Mouse (Mus musculus): Measurements from ENCODE around the gene Rnf167. TPM values are rescaled to one million over a fixed set of nuclear protein-coding genes. Genes with fewer than 3 reads are reported as not detected.

The Rnf167 gene
- 74.2 and 81.0 TPM in 2 replicates for polyA plus RNA-seq (2015; fragmentation: Nextera tagmentation; extraction: Ambion mirVana)

DNA sequence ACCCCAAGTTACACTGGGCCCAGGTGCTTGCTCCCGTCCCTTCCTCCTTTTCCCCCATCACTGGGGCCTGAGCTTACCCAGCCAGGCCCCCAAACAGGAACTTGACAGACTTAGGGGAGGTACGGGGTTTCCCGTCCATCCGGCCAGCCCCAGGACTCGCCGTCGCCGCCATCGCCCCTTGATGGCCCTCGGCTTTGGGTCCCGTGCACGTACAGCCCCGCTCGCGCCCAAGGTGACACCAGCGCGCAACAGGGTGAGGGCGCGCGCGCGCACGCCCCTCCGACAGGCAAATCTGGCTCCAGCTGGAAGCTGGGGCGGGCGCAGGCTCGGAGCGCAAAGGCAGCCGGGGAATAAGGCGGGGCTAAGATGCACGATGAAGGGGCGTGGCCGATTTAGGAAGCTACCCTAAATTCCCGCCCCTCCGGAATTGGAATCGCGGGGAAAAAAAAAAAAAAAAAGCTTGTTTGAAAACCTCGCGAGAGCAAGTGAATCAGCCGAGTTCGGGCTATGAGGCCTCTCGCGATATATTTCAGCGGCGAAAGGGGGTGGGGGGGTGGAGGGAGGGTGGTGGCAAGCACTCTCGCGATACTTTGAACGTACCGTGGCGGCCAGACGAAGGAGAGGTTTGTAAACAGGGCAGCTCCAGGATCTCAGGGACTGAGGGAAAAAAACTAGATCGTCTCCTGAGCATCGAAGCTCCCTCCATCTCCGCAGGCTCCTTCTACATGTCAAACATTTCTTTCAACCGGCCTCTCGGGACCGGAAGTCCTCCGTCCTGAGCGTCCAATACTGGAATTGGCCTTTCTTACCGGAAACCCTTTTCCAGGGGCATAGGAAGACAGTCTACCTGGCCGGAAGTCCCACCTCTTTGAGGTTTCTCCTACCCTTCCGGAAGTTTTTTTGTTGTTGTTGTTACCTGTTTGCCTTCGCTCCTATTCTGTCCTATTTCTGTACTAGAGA lies at the start of gene Rnf167, which contains the start of gene Slc25a11:
Gene Rnf167, plus strand, starts transcription at position 545 of the 960 bp plus-strand sequence.
Gene Slc25a11, minus strand, starts transcription at position 789 of the 960 bp plus-strand sequence.
- WGBS (ENCODE audit: insufficient replicate concordance) = under 1% methylated on average over 63 of the region's 63 CpGs
- H3K27me3 ChIP-seq = no peaks in the 10 kb centered on the region
- H3K4me3 ChIP-seq (replicated peaks) = peak within 1 kb of the TSS; percentile 85
- H3K4me1 ChIP-seq (replicated peaks) = peaks cover 67% of the 10 kb centered on the region
- ATAC-seq (ENCODE audit: low read depth) (peak; percentile 82), DNase-seq (peak; percentile 96)
- H3K4me2 ChIP-seq = peak within 1 kb of the TSS; percentile 98
- H3K36me3 ChIP-seq = peaks cover 53% of the 10 kb centered on the region
- H3K9me3 ChIP-seq (replicated peaks) = no peaks in the 10 kb centered on the region
- peak within 1 kb of the TSS; percentile 99 for H3K27ac ChIP-seq
- peak within 1 kb of the TSS; percentile 99 for H3K9ac ChIP-seq

DNA sequence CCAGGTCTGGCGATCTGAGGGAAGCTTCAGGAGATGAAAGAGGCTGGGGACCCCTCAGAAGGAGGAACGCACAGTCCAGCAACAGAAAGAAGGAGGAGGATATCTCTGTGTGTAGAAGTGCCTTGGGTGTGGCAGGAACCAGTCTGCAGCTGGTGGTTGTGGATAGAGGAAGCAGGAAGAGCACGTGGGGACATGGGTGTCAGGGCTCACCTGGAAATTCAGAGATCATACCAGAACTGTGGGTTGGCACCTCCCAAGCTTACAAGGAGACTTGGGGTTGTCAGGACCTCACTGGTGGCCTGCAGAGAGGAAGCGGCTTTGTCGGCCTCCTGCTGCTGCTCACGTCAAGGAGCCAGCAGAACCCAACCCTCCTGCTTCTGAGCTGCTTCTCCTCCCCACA lies 49.7 kb upstream of the Rnf167 start:
- Histone ChIP-seq H3K4me2 (no peak overlapping the region), H3K36me3 (peaks cover 38% of the 10 kb centered on the region), H3K9ac (no peak overlapping the region), H3K4me3 (replicated peaks) (no peak overlapping the region), H3K27me3 (no peaks in the 10 kb centered on the region), H3K9me3 (replicated peaks) (no peaks in the 10 kb centered on the region), H3K27ac (no peak overlapping the region), H3K4me1 (replicated peaks) (peaks cover 41% of the 10 kb centered on the region)
- 27% methylated on average over 6 of the region's 6 CpGs for WGBS (ENCODE audit: insufficient replicate concordance)
- DNase-seq (no peak), ATAC-seq (ENCODE audit: low read depth) (peak; percentile 57)

- no peaks in the 10 kb centered on the region for H3K27me3 ChIP-seq
- WGBS (ENCODE audit: insufficient replicate concordance) = 81% methylated on average over 9 of the region's 9 CpGs
- no peaks in the 10 kb centered on the region for H3K9me3 ChIP-seq (replicated peaks)
These were observed 48.5 kb upstream of the Rnf167 start for GRCm38 (mm10) chr11:70598451-70598953.

DNA sequence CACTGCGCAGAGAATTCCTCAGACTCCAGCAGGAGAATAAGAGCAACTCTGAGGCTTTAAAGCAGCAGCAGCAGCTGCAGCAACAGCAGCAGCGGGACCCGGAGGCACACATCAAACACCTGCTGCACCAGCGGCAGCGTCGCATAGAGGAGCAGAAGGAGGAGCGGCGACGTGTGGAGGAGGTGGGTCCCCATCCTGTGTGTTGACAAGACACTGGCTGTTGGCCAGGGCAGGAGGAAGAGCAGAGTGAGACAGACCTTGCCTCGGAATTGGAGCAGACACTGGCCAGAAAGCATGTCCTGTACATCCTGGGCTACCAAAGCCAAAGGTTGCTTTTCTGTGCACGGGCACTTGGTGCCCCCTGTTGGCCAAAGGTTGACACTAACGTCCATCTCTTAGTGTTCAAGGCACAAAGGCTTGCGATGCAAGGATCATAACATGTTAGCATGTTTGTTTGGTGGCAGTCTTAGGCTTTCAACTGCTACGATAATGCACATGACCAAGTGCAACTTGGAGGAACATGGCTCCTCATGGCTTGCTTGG lies 41.9 kb upstream of the Rnf167 start:
- no peak overlapping the region for H3K4me2 ChIP-seq
- H3K9me3 ChIP-seq (replicated peaks) = no peaks in the 10 kb centered on the region
- H3K27me3 ChIP-seq = no peaks in the 10 kb centered on the region
- DNase-seq (peak; percentile 44), ATAC-seq (ENCODE audit: low read depth) (no peak)
- no peak overlapping the region for H3K27ac ChIP-seq
- no peak overlapping the region for H3K4me3 ChIP-seq (replicated peaks)
- H3K36me3 ChIP-seq = peaks cover 85% of the 10 kb centered on the region
- 66% methylated on average over 14 of the region's 14 CpGs for WGBS (ENCODE audit: insufficient replicate concordance)
- H3K9ac ChIP-seq = no peak overlapping the region
- H3K4me1 ChIP-seq (replicated peaks) = peaks cover 8% of the 10 kb centered on the region; the same call in 1 of the 2 replicates

More at GRCm38 (mm10) chr11:70598451-70598953, 48.5 kb upstream of the Rnf167 start:
- peaks cover 47% of the 10 kb centered on the region for H3K36me3 ChIP-seq
- H3K27ac ChIP-seq = no peak overlapping the region
- no peak for ATAC-seq (ENCODE audit: low read depth)
- DNase-seq = no peak
- peaks cover 39% of the 10 kb centered on the region for H3K4me1 ChIP-seq (replicated peaks)
- no peak overlapping the region for H3K4me3 ChIP-seq (replicated peaks)
- H3K4me2 ChIP-seq = no peak overlapping the region
- H3K9ac ChIP-seq = no peak overlapping the region

DNA sequence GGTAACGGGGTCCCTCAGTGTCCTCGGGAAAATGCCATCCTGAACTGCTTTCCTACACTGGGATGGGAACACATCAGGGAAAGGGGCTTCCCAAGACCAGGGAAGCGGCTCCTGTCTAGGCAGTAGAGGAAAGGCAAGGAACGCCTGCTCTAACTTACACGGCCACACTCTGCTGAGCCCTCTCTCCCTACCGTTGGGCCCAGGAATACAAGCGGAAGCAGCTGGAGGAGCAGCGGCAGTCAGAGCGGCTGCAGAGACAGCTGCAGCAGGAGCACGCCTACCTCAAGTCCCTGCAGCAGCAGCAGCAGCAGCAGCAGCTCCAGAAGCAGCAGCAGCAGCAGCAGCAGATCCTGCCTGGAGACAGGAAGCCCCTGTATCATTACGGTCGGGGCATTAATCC lies 40.3 kb upstream of the Rnf167 start:
- no peaks in the 10 kb centered on the region for H3K27me3 ChIP-seq
- no peak overlapping the region for H3K9ac ChIP-seq
- no peak overlapping the region for H3K4me3 ChIP-seq (replicated peaks)
- H3K9me3 ChIP-seq (replicated peaks) = no peaks in the 10 kb centered on the region
- peaks cover 84% of the 10 kb centered on the region for H3K36me3 ChIP-seq
- no peak overlapping the region for H3K4me2 ChIP-seq
- no peak for ATAC-seq (ENCODE audit: low read depth)
- H3K27ac ChIP-seq = no peak overlapping the region
- DNase-seq = no peak
- H3K4me1 ChIP-seq (replicated peaks) = peaks cover 8% of the 10 kb centered on the region; the same call in 1 of the 2 replicates
- 84% methylated on average over 12 of the region's 12 CpGs for WGBS (ENCODE audit: insufficient replicate concordance)

GRCm38 (mm10) chr11:70607611-70608010 lies 39.4 kb upstream of the Rnf167 start:
- DNase-seq = no peak
- Histone ChIP-seq H3K27ac (no peak overlapping the region), H3K4me2 (no peak overlapping the region), H3K36me3 (peaks cover 85% of the 10 kb centered on the region), H3K4me1 (replicated peaks) (peaks cover 9% of the 10 kb centered on the region; the same call in 1 of the 2 replicates), H3K9ac (no peak overlapping the region), H3K27me3 (no peaks in the 10 kb centered on the region), H3K9me3 (replicated peaks) (no peaks in the 10 kb centered on the region), H3K4me3 (replicated peaks) (no peak overlapping the region)
- 71% methylated on average over 9 of the region's 9 CpGs for WGBS (ENCODE audit: insufficient replicate concordance)
- ATAC-seq (ENCODE audit: low read depth) = no peak

DNA sequence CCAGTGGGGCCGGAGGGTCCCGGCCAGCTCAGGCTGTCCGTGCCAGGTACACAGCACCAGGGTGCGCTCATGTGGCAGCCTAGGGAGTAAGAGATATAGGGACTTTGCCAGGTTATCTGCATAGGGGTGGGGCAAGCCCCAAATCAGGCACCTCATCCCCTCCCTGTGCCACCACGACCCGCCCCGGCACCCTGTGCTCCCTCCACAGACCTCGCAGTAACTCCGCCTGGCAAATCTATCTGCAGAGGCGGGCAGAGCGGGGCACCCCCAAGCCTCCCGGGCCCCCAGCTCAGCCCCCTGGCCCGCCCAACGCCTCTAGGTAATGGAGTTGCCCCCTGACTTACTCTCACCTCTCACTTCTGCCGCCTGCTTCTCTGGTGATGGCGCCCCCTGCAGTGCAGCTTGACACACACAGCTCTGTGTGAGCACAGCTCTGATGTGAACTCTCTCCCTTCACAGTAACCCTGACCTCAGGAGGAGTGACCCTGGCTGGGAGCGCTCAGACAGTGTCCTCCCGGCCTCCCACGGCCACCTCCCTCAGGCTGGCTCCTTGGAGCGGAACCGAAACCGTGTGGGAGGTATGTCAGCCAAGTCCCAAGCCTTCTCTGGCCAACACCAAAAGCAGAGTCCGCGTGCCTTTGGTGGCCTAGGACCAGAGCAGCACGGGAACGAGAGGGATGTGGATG lies 38.5 kb upstream of the Rnf167 start:
- H3K4me2 ChIP-seq = no peak overlapping the region
- peaks cover 85% of the 10 kb centered on the region for H3K36me3 ChIP-seq
- no peak overlapping the region for H3K27ac ChIP-seq
- H3K9me3 ChIP-seq (replicated peaks) = no peaks in the 10 kb centered on the region
- H3K9ac ChIP-seq = no peak overlapping the region
- peaks cover 16% of the 10 kb centered on the region for H3K4me1 ChIP-seq (replicated peaks)
- H3K27me3 ChIP-seq = no peaks in the 10 kb centered on the region
- no peak overlapping the region for H3K4me3 ChIP-seq (replicated peaks)
- 0 out of 2 replicates have a peak, but pooled peaks have one; percentile 27 for ATAC-seq (ENCODE audit: low read depth)
- WGBS (ENCODE audit: insufficient replicate concordance) = 82% methylated on average over 26 of the region's 26 CpGs
- DNase-seq = no peak

- no peak overlapping the region for H3K27ac ChIP-seq
- no peaks in the 10 kb centered on the region for H3K9me3 ChIP-seq (replicated peaks)
- H3K4me1 ChIP-seq (replicated peaks) = peaks cover 32% of the 10 kb centered on the region
- H3K4me3 ChIP-seq (replicated peaks) = no peak overlapping the region
- 76% methylated on average over 4 of the region's 4 CpGs for WGBS (ENCODE audit: insufficient replicate concordance)
- peaks cover 66% of the 10 kb centered on the region for H3K36me3 ChIP-seq
- H3K27me3 ChIP-seq = 0 out of 2 replicates have a peak, but pooled peaks cover under 1% of the 10 kb centered on the region
- ATAC-seq (ENCODE audit: low read depth) (no peak), DNase-seq (no peak)
- no peak overlapping the region for H3K9ac ChIP-seq
- no peak overlapping the region for H3K4me2 ChIP-seq
These were observed 36.3 kb upstream of the Rnf167 start for GRCm38 (mm10) chr11:70610752-70611151.

DNA sequence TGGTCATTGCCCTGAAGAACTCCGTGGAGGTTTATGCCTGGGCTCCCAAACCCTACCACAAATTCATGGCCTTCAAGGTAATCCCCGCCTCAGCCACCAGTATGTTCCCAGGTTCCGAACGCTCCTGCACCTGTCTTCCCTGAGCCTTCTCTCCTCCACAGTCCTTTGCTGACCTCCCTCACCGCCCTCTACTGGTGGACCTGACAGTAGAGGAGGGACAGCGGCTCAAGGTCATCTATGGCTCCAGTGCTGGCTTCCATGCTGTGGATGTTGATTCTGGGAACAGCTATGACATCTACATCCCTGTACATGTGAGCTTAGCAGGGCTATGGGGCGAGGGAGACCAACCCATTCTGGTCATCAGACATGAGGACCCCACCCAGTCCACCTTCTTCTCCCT lies 34.5 kb upstream of the Rnf167 start:
- Histone ChIP-seq H3K9me3 (replicated peaks) (no peaks in the 10 kb centered on the region), H3K4me1 (replicated peaks) (peaks cover 34% of the 10 kb centered on the region), H3K9ac (no peak overlapping the region), H3K4me3 (replicated peaks) (no peak overlapping the region), H3K36me3 (peaks cover 49% of the 10 kb centered on the region), H3K4me2 (no peak overlapping the region), H3K27ac (no peak overlapping the region), H3K27me3 (peaks cover 16% of the 10 kb centered on the region; the same call in 1 of the 2 replicates)
- 66% methylated on average over 7 of the region's 7 CpGs for whole genome bisulfite sequencing (ENCODE audit: insufficient replicate concordance)
- no peak for ATAC-seq (ENCODE audit: low read depth)
- DNase-seq = no peak

DNA sequence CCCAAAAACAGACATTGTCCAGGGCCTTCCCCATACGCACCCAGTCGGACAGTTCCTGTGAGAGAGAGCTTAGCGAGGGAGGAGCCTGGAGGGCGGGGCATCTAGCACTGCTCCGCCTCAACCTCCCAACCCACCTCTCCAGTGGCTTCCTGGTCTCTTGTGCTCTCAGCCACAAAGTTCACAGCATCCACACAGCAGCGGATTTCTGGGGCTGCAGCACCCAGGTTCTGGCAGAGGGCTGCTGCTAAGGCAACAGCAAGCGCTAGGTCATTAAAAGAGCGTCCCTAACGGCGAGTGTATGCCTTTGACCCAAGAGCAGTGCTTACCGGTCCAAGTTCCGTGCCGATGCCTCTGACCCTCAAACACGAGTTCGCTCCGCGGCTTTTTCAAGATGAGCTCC lies 32.0 kb upstream of the Rnf167 start:
- H3K4me1 ChIP-seq (replicated peaks) = peaks cover 26% of the 10 kb centered on the region
- peak overlapping the region; percentile 65 for H3K9ac ChIP-seq
- DNase-seq = peak; percentile 65
- H3K4me2 ChIP-seq = peak overlapping the region; percentile 92
- WGBS (ENCODE audit: insufficient replicate concordance) = 1% methylated on average over 17 of the region's 17 CpGs
- H3K36me3 ChIP-seq = peaks cover 24% of the 10 kb centered on the region
- peaks cover 16% of the 10 kb centered on the region; the same call in 1 of the 2 replicates for H3K27me3 ChIP-seq
- peak; percentile 83 for ATAC-seq (ENCODE audit: low read depth)
- peak overlapping the region; percentile 59 for H3K4me3 ChIP-seq (replicated peaks)
- no peaks in the 10 kb centered on the region for H3K9me3 ChIP-seq (replicated peaks)
- H3K27ac ChIP-seq = 0 out of 2 replicates have a peak overlapping the region, but pooled peaks have one; percentile 9

All from liver, embryonic 13.5 days (tissue).